Mouse (Mus musculus): ENCODE measurements around the gene Stard3.
A peak's percentile ranks its signal among the peaks of the same experiment; 100 is the strongest.

The Stard3 gene

DNA sequence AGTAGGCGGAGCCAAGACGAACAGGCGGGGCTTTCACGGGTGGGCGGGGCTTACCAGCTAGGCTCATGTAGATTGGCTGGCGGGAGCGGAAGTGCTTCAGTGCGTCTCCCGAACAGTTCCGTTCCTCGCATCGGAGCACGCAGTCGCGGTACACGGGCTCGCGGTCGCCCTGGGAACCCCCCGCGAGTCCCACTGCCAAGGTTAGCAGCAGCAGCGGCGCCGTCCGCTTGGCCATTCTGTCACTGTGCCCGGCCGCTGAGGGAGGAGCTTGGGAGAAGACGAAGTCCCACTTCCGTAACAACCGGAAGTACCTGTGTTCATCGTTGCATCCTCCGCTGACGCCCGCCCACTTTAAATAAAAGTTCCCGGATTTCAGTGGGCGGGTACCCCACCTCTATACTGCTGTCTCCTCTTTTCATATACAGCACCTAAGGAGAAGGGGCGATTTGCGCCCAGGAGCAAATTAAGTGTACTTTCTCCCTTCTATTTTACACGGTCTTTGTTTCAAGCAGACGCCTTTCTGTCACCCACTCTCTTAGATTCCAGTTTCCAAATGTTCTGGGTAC is 42.1 kb downstream of the Stard3 start, which contains the start of gene Pgap3:
Gene Pgap3 (minus strand): TSS at position 330 of the 566 bp plus-strand sequence.
- peak; percentile 72 for DNase-seq (ENCODE audit: low spot score)

- DNase-seq (ENCODE audit: low spot score): no peak
Measured at GRCm38 (mm10) chr11:98400816-98401215, 42.6 kb downstream of the Stard3 start.

DNA sequence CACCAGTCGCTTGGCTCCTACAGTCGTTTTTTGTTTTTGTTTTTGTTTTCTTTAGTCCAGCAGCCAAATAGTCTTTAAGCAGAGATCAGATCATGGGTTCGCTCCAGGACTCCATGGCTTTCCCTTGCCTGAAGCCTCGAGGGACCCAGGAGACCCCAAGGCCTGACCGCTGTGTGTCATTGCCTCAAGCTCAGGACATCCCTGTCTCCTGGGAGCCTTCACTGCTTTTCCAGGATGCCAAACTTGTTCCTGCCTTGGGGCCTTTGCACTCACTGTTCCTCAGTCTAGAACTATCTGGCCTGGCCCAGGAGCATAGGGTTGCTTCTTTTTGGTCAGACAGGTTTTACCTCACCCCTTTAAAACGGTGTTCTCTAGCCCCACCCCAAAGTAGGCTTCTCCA is 48.5 kb downstream of the Stard3 start:
- DNase-seq (ENCODE audit: low spot score): no peak

DNA sequence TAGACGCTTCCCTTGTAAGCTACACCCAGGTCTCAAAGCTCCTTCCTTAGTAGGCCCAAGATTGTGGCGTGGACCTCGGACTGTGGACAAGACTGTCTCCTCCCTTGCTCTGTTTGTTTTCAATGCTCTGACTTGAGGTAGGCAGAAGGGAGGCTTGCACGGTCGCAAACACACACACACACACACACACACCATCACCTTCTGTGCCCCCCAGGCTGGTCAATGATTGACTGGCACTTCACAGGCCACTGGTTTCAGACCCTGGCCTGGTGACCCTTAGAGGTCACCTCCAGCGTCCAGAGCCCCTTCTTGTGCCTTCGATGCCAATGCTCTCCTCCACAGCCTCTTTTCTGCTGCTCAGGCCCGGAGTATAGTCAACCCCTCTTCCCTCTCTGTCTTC is 50.7 kb downstream of the Stard3 start:
- DNase-seq (ENCODE audit: low spot score): no peak

DNA sequence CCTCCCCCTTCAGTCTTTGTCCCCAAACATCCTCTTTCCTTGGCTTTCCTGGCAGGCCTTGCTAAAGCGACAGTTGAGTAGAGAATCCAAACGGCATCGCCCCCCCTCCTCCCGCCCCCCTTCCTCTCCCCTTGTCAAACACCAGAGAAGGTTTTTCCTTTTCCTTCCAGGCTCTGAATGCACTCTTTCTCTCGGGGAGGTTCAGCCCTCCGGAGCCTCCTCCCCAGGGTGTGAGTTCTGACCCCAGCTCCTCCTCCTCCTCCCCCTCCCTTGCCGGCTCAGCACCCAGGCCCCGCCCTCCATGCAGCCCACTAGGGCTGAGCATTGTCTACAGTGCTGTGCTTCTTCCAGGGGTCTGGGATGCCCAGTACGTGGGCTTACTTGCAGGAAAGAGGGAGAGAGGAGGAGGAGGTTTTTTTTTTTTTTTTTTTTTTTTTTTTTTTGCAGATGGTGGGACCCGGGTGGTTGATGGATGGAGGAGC is 51.2 kb downstream of the Stard3 start:
- DNase-seq (ENCODE audit: low spot score): no peak

- DNase-seq (ENCODE audit: low spot score): peak; percentile 65
Measured at GRCm38 (mm10) chr11:98412273-98412796, 54.2 kb downstream of the Stard3 start, which contains the start of gene Erbb2. Gene Erbb2, plus strand, starts transcription at chr11:98412470.

- DNase-seq (ENCODE audit: low spot score): peak; percentile 46
Measured at GRCm38 (mm10) chr11:98412797-98413301, 54.7 kb downstream of the Stard3 start.

GRCm38 (mm10) chr11:98413731-98414130 is 55.6 kb downstream of the Stard3 start:
- no peak for DNase-seq (ENCODE audit: low spot score)

DNA sequence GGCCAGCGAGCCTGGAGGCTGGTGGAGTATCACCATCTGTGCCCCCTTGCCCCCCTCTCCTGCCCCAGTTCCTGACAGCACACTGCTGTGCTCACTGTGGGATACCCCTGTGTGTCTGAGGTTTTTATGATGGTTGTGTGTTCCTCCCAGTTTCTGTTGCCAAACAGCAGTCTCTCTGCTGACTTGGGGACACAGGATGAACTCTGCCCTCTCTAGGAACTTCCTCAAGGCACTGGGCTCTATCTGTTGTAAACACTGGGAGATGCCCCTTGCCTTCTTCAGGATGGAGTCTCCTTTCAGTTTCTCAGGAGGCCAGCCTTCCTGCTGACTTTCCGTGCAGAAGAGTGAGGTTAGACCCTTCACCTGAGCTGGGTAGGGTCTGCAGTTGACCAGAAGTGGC is 56.0 kb downstream of the Stard3 start:
- no peak for DNase-seq (ENCODE audit: low spot score)

DNA sequence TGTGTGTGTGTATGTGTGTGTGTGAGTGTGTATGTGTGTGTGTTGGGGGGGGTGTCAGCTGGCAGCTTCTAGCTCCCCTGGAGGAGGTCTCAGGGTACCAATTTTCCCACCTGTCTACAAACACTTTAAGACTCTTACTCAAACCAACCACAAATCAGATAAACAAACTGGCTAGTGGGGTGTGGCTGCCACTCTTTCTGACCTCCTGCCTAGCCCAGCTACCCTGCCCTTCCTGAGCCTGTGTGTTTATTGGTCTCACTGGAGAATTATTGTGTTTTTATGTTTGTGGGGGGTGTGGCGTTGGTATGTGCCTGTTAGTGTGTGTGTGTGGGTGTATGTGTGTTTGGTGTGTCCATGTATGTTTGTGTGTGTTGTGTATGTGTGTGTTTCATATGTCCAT is 58.9 kb downstream of the Stard3 start:
- DNase-seq (ENCODE audit: low spot score): no peak

GRCm38 (mm10) chr11:98418273-98418672 is 60.1 kb downstream of the Stard3 start:
- no peak for DNase-seq (ENCODE audit: low spot score)

- peak; percentile 55 for DNase-seq (ENCODE audit: low spot score)
Measured at GRCm38 (mm10) chr11:98418939-98419547, 60.9 kb downstream of the Stard3 start.

DNA sequence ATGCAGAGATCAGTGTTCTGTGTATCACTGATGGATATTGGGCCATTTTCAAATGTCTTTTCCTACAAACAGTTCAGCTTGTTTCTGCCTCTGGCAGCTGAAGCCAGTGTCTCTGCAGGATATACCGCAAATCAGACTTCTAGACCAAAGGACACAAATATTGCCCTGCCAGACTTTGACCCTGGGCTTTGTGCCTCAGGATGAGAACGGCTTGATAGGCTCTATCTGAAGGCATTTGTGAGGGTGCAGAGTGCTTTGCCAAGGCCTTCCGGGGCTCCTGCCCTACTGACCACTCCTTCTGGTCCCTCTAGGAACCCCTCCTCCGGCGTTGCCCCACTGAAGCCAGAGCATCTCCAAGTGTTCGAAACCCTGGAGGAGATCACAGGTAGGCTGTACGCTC is 68.4 kb downstream of the Stard3 start:
- DNase-seq (ENCODE audit: low spot score): no peak

DNA sequence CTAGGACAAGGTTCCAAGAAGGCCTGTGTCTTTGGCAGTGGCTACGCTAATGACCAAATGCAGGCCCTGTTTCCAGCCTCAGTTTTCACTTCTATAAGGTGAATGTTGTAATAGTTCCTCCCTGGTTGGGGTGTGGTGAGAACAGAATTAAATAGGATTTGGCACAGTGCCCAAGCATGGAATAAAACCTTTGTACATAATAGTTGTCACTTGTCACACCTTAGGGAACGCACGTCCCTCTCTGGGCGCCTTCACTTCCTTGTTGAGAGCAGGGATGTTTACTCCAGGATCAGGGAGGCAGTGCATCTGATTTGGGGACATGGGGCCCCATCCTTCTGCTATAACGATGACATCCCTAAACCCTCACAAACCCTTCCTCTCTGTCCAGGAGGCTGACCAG is 70.3 kb downstream of the Stard3 start:
- DNase-seq (ENCODE audit: low spot score): no peak

Data from urinary bladder, postnatal 25 days (tissue).